Mouse (Mus musculus) ovary, adult 18-20 months (tissue): ENCODE measurements around the gene Ppp1r1c.
"Not testable (repeated sequence)": the region's sequence is repeated elsewhere in the genome, so short reads cannot be mapped to it uniquely, and the experiment has no call there.

Experiments
- DNase-seq: peaks from one replicate; pipeline ENCODE4 v3.0.0; 2022; ENCODE audit warnings: low spot score, mixed read lengths

Gene Ppp1r1c

DNA sequence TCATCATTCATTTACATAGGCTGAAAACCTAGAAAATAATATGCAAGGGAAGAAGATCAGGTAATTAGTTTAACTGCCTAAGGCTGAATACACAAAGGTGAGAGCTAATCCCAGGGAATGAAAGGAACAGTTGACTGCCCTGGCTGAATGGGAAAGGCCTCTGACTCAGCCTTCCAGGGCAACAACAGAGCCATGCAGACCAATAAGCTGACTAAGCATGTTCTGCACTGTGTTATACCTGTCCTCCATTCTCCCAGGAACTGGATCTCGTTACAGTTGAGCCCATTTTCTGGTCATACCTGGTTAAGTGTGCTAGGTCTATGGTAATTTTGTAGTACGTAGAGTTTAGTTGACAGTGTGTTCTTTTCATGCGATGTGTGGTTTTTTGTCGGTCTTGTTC, 36.6 kb downstream of the Ppp1r1c start:
- DNase-seq = no peak

GRCm38 (mm10) chr2:79751685-79752084, 44.1 kb downstream of the Ppp1r1c start:
- DNase-seq = no peak

DNA sequence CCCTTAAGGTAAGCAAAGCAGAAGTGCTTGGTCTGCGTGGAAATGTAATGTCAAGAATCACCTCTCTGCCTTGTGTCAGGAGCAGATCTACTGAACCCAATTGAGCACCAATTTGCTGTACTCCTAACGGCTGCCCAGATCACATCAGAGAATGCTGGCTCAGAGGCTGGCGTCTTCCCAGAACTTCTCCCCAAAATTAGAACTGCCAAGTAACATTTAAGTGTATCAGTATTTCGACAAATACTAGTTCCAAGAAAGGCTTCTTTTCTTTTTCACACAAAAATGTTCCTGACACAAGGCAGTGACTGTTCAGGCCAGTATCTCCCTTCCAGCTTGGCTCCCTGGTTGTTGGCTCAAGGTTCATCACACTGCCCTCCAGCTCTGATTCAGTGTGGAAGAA, 52.4 kb downstream of the Ppp1r1c start:
- no peak for DNase-seq

GRCm38 (mm10) chr2:79762723-79763388, 55.3 kb downstream of the Ppp1r1c start:
- DNase-seq = no peak

DNA sequence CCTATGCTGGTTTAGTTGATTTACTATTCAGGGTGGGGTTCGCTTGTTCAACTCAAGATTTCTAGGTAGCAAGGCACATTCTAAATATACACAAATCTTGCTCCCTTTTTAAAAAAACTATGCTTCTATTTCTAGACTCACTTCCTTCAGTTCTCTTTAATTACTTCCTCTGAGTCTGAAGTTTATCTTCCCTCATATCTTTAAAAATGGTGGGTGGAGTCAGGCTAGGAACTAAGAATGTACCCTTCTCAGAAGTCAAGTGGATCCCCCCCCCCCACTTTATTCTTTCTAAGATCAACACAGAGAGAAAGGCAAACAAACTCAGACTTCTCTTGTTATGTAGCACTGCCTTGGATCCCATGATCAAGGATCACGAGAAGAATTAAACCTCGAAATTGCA, 57.5 kb downstream of the Ppp1r1c start:
- no peak for DNase-seq

DNA sequence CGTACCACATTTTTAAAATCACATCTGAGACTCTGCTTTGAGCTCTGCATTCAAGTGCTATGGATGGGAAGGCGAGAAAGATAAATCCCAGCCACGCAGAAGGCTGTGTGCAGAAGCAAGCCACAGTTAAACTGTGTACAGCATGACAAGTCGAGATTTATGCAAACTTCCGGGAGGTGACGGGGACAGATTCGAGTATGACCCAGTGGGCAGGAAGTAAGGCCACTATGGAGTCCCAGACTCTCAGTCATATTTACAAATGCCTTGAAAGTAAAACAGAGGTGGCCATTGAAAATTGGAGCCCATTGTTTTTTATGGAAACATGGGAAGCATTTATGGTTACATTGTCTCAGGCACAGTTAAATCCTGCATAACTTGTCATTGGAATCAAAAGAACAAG, 58.1 kb downstream of the Ppp1r1c start:
- DNase-seq = no peak

- DNase-seq = no peak
Observed at GRCm38 (mm10) chr2:79768625-79769024, 61.0 kb downstream of the Ppp1r1c start.

- DNase-seq = no peak
Observed at GRCm38 (mm10) chr2:79770307-79770706, 62.7 kb downstream of the Ppp1r1c start.

GRCm38 (mm10) chr2:79774372-79774771, 66.8 kb downstream of the Ppp1r1c start:
- peak; percentile 27 for DNase-seq

DNA sequence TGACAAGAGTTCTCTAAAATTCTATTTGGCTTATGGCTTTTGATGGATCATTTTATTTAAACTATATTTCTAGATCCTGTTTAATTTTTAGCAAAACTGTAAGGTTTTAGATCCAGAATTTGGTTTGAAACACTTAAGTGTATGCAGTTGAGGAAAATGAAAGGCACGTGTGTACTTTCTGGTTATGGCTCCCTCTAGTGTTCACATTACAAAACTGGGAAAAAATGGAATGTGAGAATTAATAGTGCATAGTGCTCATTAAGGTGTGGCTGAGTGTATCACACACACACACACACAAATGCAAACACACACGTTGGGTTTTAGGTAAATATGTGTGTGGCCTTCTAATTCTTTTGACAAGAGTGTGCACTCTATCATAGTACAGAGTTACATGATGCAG, 70.2 kb downstream of the Ppp1r1c start:
- no peak for DNase-seq

DNA sequence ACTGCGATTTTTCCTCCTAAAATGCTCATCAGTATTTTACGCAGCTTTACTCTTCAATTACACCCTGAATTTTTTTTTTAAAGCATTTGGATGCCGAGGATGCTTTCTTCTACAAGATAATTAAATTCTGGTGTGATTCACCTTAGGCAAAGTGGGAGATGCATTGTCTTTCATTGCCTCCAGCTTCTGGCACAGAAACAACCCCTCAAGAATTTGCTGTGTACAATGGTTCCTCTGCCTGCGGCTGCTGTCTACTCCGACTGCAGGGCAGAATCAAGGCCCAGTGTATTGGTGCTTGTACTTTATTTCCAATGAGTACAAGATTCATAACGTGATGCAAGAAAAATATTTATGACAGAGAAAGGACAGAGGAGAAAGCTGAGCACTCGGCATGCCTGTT, 73.2 kb downstream of the Ppp1r1c start:
- no peak for DNase-seq

DNA sequence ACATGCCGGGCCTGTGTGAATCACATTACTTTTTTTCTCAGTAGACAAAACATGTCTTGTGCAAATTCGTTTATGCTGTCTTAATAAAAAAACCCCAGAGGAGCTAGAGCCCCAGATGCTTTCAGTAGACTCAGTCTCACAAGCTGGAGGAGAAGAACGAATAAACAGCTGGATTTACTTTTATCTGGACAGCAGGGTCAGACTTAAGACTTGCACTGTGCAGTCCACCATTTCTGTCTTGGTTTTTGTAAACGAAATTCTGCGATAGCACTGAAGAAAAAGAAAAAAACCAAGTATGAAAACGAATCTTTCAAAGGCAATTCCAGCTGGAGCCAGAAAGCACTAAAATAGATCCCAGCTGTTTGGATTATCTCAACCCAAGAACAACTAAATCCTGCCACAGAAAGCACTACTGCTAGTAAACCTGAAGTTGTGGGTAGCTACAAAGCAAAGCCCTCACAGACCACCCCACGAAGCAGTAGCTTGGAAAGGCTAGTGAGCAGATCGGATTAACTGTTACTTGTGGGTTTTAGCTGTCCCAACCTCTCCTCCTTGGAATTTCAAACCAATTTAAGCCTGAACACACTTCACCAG, 78.1 kb downstream of the Ppp1r1c start:
- no peak for DNase-seq

GRCm38 (mm10) chr2:79786467-79786866, 78.9 kb downstream of the Ppp1r1c start:
- no peak for DNase-seq

- DNase-seq = no peak
Observed at GRCm38 (mm10) chr2:79793186-79793585, 85.6 kb downstream of the Ppp1r1c start.

GRCm38 (mm10) chr2:79797444-79797843, 89.9 kb downstream of the Ppp1r1c start:
- no peak for DNase-seq

DNA sequence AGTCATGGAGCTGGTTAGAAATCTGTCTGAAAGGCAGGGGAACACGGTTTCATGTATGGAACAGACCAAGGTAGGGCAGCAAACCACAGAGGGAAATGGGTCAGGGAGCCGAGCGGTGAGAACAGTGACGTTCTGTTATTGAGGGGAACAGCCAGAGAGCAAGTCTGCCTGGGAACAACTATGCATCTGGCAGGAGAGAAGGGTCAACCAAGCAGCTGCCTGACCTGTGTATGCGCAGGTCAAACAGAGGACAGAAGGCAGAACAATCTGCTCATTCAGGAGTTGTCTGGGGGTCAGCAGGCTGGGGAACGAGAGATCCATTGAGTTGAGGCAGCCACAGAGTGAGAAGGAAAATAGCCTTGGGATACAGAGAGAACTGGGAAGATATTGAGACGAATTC, 91.0 kb downstream of the Ppp1r1c start:
- DNase-seq = no peak

DNA sequence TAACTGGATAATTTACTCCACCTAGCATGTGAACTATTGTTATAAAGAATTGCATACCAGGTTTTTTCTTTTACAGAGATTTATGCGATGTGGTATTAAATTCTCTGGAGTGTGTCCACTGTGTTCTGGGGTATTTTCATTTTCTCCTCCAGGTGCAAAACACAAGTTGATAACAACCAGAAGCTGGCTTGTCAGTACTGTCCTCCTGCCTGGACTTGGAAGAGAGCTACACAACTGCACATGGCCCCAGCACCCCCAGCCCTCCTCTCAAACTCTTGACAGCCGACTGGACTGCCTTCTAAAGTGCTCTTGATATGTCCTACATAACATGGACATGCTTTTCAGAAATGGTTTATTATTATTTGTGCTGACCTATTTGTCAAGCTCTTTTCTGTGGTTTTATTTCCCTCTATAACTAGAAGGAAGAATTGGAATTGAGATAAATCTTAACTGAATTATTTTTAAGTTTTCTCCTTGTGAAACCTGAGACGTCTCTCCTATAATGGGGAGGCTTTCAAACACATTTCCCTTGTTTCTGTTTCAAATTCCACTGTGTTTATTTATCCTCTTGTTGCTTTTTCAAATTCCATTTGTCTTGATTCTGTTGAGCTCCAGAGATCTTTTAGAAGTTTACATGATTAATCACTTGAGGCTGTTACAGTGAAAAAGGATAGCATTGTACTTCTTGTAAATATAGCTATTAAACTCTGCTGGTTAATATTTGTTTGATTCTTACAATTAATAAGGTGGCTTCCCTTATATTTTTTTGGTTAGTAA, 108.3 kb downstream of the Ppp1r1c start:
- DNase-seq = no peak

- no peak for DNase-seq
Observed at GRCm38 (mm10) chr2:79819543-79819942, 112.0 kb downstream of the Ppp1r1c start.

GRCm38 (mm10) chr2:79825853-79826252, 118.3 kb downstream of the Ppp1r1c start:
- DNase-seq = no peak

DNA sequence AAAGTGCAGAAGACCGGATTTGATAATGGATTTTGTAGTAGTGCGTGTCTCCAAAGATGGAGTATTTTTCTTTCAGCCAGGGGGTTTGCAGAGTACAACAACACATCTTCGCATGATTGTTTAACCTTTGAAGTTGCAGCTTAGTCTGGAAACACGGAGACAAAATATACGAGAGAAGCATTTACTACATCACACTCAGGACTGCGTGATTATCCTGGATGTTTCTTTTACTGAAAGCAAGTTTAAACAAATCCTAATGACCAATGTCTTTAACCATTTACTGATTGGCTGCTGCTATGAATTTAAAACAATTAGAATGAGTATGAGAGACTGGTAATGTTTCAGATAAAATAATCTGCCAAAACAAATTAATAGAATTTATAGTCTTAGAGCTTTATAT, 131.5 kb downstream of the Ppp1r1c start:
- no peak for DNase-seq

DNA sequence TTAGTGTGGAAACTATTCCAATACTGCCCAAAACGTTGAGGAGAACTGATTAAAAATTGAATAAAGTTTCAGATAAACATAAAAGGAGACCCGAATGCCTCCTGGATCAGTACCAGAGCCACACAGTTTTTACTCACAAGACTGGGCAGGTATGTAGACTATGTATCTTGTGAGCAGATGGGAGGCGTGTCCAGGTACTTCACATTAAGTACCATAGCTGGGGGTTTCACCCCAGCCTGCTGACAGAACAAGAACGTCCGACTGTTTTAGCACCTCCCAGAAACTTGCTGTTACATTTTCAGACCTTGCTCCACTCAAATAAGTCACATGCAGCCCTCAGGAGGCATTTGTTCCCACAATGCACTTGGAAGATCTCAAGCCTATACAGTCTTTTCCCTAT, 131.9 kb downstream of the Ppp1r1c start:
- no peak for DNase-seq

GRCm38 (mm10) chr2:79847396-79847795, 139.8 kb downstream of the Ppp1r1c start:
- DNase-seq = not testable (repeated sequence)

- DNase-seq = no peak
Observed at GRCm38 (mm10) chr2:79856874-79857273, 149.3 kb downstream of the Ppp1r1c start.
